Mouse (Mus musculus): Measurements from ENCODE around the gene Csde1. TPM values are rescaled to one million over a fixed set of nuclear protein-coding genes. Genes with fewer than 3 reads are reported as not detected.

Csde1 gene
- 317 and 337 TPM in 2 replicates for polyA plus RNA-seq (2015; fragmentation: Nextera tagmentation; extraction: Ambion mirVana)

DNA sequence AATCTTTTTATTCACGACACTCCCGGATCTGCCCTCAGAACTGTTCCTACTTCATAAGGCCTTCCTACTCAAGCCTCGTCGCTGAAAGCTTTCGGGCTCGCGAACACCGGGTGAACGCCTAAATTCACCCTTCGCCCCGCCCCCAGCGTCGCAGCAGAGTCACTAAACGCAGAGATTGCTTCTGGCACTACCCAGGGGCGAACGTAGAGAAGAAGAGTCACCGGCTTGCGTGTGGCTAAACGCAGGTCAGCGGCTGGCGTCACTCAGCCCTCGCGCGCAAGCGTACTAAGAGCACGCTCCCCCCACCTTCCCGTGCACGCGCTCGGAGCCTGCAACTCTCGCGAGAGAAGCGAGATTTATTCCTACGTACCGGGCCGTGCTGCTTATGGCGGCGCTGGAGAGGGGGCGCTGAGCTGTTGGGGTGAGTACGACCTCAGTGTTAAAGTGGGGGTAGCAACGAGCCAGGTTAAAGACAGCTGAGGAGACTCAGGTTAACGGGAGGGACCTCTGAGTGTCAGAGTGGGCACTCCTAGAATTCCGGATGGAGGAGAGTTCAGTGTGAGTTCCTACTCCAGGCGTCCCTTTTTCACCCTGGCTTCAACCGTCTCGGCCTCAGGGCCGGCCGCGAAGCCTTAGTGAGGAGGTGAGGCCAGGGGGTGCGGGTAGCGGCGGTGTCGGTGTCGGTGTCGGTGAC, at the start of gene Csde1:
Csde1 (plus strand) TSS at position 178 of the 694 bp plus-strand sequence.
- peak; percentile 93 for ATAC-seq (ENCODE audit: low read depth)
- Histone ChIP-seq H3K9ac (ENCODE audit: low read length) (peak within 1 kb of the TSS; percentile 100), H3K4me3 (ENCODE audit: low read length) (peak within 1 kb of the TSS; percentile 96), H3K27ac (ENCODE audit: low read length) (peak within 1 kb of the TSS; percentile 97), H3K4me1 (replicated peaks; ENCODE audit: control insufficient read depth, insufficient read depth, low read length) (peaks cover 4% of the 10 kb centered on the region), H3K36me3 (ENCODE audit: control insufficient read depth, insufficient read depth, low read length) (no peaks in the 10 kb centered on the region), H3K4me2 (ENCODE audit: low read depth, low read length) (peak within 1 kb of the TSS; percentile 83), H3K27me3 (ENCODE audit: control insufficient read depth, insufficient read depth, low read depth, low read length) (no peaks in the 10 kb centered on the region), H3K9me3 (ENCODE audit: control insufficient read depth, low read length) (no peaks in the 10 kb centered on the region)
- under 1% methylated on average over 55 of the region's 55 CpGs for WGBS

DNA sequence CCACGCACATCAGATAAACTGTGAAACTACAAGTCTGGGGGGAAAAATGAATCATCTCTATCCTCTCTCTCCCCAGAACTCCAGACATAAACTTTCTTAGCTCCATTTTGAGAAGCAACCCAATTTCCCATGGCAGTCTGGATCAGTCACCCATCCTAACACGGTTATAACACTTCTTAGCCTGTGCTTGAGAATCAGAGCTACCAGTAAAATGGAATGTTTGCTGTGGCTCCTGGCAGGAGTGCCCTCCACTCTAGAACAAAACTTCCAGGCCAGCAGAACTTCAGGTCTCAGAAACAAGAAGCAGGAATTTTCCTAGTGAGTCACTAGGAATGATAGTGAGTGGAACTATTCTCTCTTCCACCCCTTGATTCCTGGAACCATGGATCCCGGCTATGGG, 49.7 kb upstream of the Csde1 start:
- Histone ChIP-seq H3K9me3 (ENCODE audit: control insufficient read depth, low read length) (no peaks in the 10 kb centered on the region), H3K27me3 (ENCODE audit: control insufficient read depth, insufficient read depth, low read depth, low read length) (no peaks in the 10 kb centered on the region), H3K4me3 (ENCODE audit: low read length) (no peak overlapping the region), H3K4me2 (ENCODE audit: low read depth, low read length) (no peak overlapping the region), H3K4me1 (replicated peaks; ENCODE audit: control insufficient read depth, insufficient read depth, low read length) (no peaks in the 10 kb centered on the region), H3K36me3 (ENCODE audit: control insufficient read depth, insufficient read depth, low read length) (no peaks in the 10 kb centered on the region), H3K9ac (ENCODE audit: low read length) (no peak overlapping the region), H3K27ac (ENCODE audit: low read length) (peak overlapping the region; percentile 32; the same call in 1 of the 2 replicates)
- 69% methylated on average over 3 of the region's 3 CpGs for WGBS
- ATAC-seq (ENCODE audit: low read depth): peak; percentile 52; the same call in 1 of the 2 replicates

- Histone ChIP-seq H3K4me2 (ENCODE audit: low read depth, low read length) (no peak overlapping the region), H3K4me3 (ENCODE audit: low read length) (no peak overlapping the region), H3K27me3 (ENCODE audit: control insufficient read depth, insufficient read depth, low read depth, low read length) (no peaks in the 10 kb centered on the region), H3K4me1 (replicated peaks; ENCODE audit: control insufficient read depth, insufficient read depth, low read length) (no peaks in the 10 kb centered on the region), H3K27ac (ENCODE audit: low read length) (no peak overlapping the region), H3K9me3 (ENCODE audit: control insufficient read depth, low read length) (no peaks in the 10 kb centered on the region), H3K36me3 (ENCODE audit: control insufficient read depth, insufficient read depth, low read length) (no peaks in the 10 kb centered on the region), H3K9ac (ENCODE audit: low read length) (no peak overlapping the region)
- 78% methylated on average over 4 of the region's 4 CpGs for WGBS
- ATAC-seq (ENCODE audit: low read depth): no peak
These were observed 43.3 kb upstream of the Csde1 start for GRCm38 (mm10) chr3:102976906-102977305.

GRCm38 (mm10) chr3:102979550-102980348, 40.5 kb upstream of the Csde1 start:
- Histone ChIP-seq H3K9me3 (ENCODE audit: control insufficient read depth, low read length) (no peaks in the 10 kb centered on the region), H3K27me3 (ENCODE audit: control insufficient read depth, insufficient read depth, low read depth, low read length) (no peaks in the 10 kb centered on the region), H3K4me3 (ENCODE audit: low read length) (no peak overlapping the region), H3K27ac (ENCODE audit: low read length) (no peak overlapping the region), H3K9ac (ENCODE audit: low read length) (no peak overlapping the region), H3K4me2 (ENCODE audit: low read depth, low read length) (no peak overlapping the region), H3K36me3 (ENCODE audit: control insufficient read depth, insufficient read depth, low read length) (no peaks in the 10 kb centered on the region), H3K4me1 (replicated peaks; ENCODE audit: control insufficient read depth, insufficient read depth, low read length) (no peaks in the 10 kb centered on the region)
- 37% methylated on average over 10 of the region's 10 CpGs for WGBS
- no peak for ATAC-seq (ENCODE audit: low read depth)

DNA sequence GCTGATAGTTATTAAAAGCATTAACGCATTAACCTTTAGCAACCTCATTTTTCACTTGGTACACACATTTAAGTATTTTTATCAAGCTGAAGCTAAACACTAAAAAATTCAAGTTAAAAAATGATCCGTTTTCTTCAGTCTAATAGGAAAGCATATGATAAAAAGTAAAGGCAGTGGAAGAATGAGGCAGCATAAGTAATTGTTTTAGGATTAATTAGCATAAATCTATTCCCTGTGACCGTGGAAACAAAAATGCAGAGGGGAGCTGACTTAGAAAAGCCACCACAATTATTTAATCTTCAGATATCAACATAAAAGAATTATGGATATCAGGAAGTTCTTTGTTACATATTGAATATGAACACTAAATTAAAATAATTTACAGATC, 39.9 kb upstream of the Csde1 start:
- Histone ChIP-seq H3K27ac (ENCODE audit: low read length) (no peak overlapping the region), H3K9me3 (ENCODE audit: control insufficient read depth, low read length) (no peaks in the 10 kb centered on the region), H3K36me3 (ENCODE audit: control insufficient read depth, insufficient read depth, low read length) (no peaks in the 10 kb centered on the region), H3K27me3 (ENCODE audit: control insufficient read depth, insufficient read depth, low read depth, low read length) (no peaks in the 10 kb centered on the region), H3K4me3 (ENCODE audit: low read length) (no peak overlapping the region), H3K4me2 (ENCODE audit: low read depth, low read length) (no peak overlapping the region), H3K4me1 (replicated peaks; ENCODE audit: control insufficient read depth, insufficient read depth, low read length) (no peaks in the 10 kb centered on the region), H3K9ac (ENCODE audit: low read length) (no peak overlapping the region)
- WGBS: 49% methylated on average over 3 of the region's 3 CpGs
- ATAC-seq (ENCODE audit: low read depth): no peak

DNA sequence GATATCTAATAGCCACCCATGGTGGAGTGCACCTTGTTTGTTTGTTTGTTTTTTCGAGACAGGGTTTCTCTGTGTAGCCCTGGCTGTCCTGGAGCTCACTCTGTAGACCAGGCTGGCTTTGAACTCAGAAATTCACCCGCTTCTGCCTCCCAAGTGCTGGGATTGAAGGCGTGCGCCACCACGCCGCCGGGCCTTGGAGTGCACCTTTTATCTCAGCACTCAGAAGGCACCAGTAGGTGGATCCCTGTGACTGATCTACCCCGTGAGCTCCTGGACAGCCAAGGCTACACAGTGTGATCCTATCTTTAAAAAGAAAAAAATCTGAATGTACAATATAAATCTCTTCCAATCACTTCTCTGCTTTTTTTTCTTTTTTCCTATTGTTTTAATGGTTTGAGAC, 29.2 kb upstream of the Csde1 start:
- H3K4me2 ChIP-seq (ENCODE audit: low read depth, low read length): no peak overlapping the region
- H3K27ac ChIP-seq (ENCODE audit: low read length): no peak overlapping the region
- no peaks in the 10 kb centered on the region for H3K9me3 ChIP-seq (ENCODE audit: control insufficient read depth, low read length)
- ATAC-seq (ENCODE audit: low read depth): no peak
- no peak overlapping the region for H3K4me3 ChIP-seq (ENCODE audit: low read length)
- H3K4me1 ChIP-seq (replicated peaks; ENCODE audit: control insufficient read depth, insufficient read depth, low read length): peaks cover 4% of the 10 kb centered on the region; the same call in 1 of the 2 replicates
- no peak overlapping the region for H3K9ac ChIP-seq (ENCODE audit: low read length)
- no peaks in the 10 kb centered on the region for H3K27me3 ChIP-seq (ENCODE audit: control insufficient read depth, insufficient read depth, low read depth, low read length)
- H3K36me3 ChIP-seq (ENCODE audit: control insufficient read depth, insufficient read depth, low read length): no peaks in the 10 kb centered on the region
- WGBS: 66% methylated on average over 8 of the region's 8 CpGs

GRCm38 (mm10) chr3:102992936-102993335, 27.3 kb upstream of the Csde1 start:
- no peaks in the 10 kb centered on the region for H3K27me3 ChIP-seq (ENCODE audit: control insufficient read depth, insufficient read depth, low read depth, low read length)
- H3K27ac ChIP-seq (ENCODE audit: low read length): no peak overlapping the region
- no peak overlapping the region for H3K9ac ChIP-seq (ENCODE audit: low read length)
- no peak overlapping the region for H3K4me3 ChIP-seq (ENCODE audit: low read length)
- no peak for ATAC-seq (ENCODE audit: low read depth)
- H3K36me3 ChIP-seq (ENCODE audit: control insufficient read depth, insufficient read depth, low read length): no peaks in the 10 kb centered on the region
- 10% methylated on average over 3 of the region's 3 CpGs for WGBS
- no peak overlapping the region for H3K4me2 ChIP-seq (ENCODE audit: low read depth, low read length)
- peaks cover 12% of the 10 kb centered on the region for H3K4me1 ChIP-seq (replicated peaks; ENCODE audit: control insufficient read depth, insufficient read depth, low read length)
- H3K9me3 ChIP-seq (ENCODE audit: control insufficient read depth, low read length): no peaks in the 10 kb centered on the region

GRCm38 (mm10) chr3:102995233-102995604, 25.0 kb upstream of the Csde1 start:
- H3K4me2 ChIP-seq (ENCODE audit: low read depth, low read length): peak overlapping the region; percentile 72
- WGBS: 45% methylated on average over 7 of the region's 7 CpGs
- H3K9me3 ChIP-seq (ENCODE audit: control insufficient read depth, low read length): peaks cover under 1% of the 10 kb centered on the region; the same call in 1 of the 2 replicates
- H3K36me3 ChIP-seq (ENCODE audit: control insufficient read depth, insufficient read depth, low read length): peaks cover 11% of the 10 kb centered on the region
- peak overlapping the region; percentile 89 for H3K27ac ChIP-seq (ENCODE audit: low read length)
- H3K4me1 ChIP-seq (replicated peaks; ENCODE audit: control insufficient read depth, insufficient read depth, low read length): peaks cover 12% of the 10 kb centered on the region
- H3K9ac ChIP-seq (ENCODE audit: low read length): peak overlapping the region; percentile 75
- no peak for ATAC-seq (ENCODE audit: low read depth)
- peak overlapping the region; percentile 70 for H3K4me3 ChIP-seq (ENCODE audit: low read length)
- no peaks in the 10 kb centered on the region for H3K27me3 ChIP-seq (ENCODE audit: control insufficient read depth, insufficient read depth, low read depth, low read length)

- Histone ChIP-seq H3K4me3 (ENCODE audit: low read length) (peak within 1 kb of the TSS; percentile 70), H3K27ac (ENCODE audit: low read length) (peak within 1 kb of the TSS; percentile 89), H3K9ac (ENCODE audit: low read length) (peak within 1 kb of the TSS; percentile 75), H3K4me1 (replicated peaks; ENCODE audit: control insufficient read depth, insufficient read depth, low read length) (peaks cover 12% of the 10 kb centered on the region), H3K27me3 (ENCODE audit: control insufficient read depth, insufficient read depth, low read depth, low read length) (no peaks in the 10 kb centered on the region), H3K9me3 (ENCODE audit: control insufficient read depth, low read length) (peaks cover 2% of the 10 kb centered on the region; the same call in 1 of the 2 replicates), H3K36me3 (ENCODE audit: control insufficient read depth, insufficient read depth, low read length) (peaks cover 16% of the 10 kb centered on the region), H3K4me2 (ENCODE audit: low read depth, low read length) (peak within 1 kb of the TSS; percentile 72)
- WGBS: under 1% methylated on average over 57 of the region's 60 CpGs
- peak; percentile 98 for ATAC-seq (ENCODE audit: low read depth)
These were observed 24.5 kb upstream of the Csde1 start, which contains the start of gene Sike1 for GRCm38 (mm10) chr3:102995605-102996321. Gene Sike1 (plus strand): TSS chr3:102995708.
